Mouse (Mus musculus) bone marrow macrophage, adult 2 months (primary cell): ENCODE results near the gene Rpia.

Source experiments
- CTCF ChIP-seq: IDR thresholded peaks from 2 replicates; pipeline ENCODE4 v1.5.1; 2012; ENCODE audit warnings: low read depth, mild to moderate bottlenecking, low read length, moderate library complexity
- POLR2A ChIP-seq: IDR thresholded peaks from 2 replicates; pipeline ENCODE4 v1.6.1; 2012; ENCODE audit warnings: mild to moderate bottlenecking, low read depth, low read length, borderline replicate concordance

GRCm38 (mm10) chr6:70724722-70725121, 67.3 kb downstream of the Rpia start:
- no peak for TF ChIP-seq CTCF
- TF ChIP-seq POLR2A, result no peak
